Mouse (Mus musculus) layer of hippocampus, adult 9-10 months (tissue): ENCODE results near the gene Astn2.

Source experiments
- DNase-seq: peaks from one replicate; pipeline ENCODE4 v3.0.0; 2022; ENCODE audit warnings: low spot score

Astn2 gene

DNA sequence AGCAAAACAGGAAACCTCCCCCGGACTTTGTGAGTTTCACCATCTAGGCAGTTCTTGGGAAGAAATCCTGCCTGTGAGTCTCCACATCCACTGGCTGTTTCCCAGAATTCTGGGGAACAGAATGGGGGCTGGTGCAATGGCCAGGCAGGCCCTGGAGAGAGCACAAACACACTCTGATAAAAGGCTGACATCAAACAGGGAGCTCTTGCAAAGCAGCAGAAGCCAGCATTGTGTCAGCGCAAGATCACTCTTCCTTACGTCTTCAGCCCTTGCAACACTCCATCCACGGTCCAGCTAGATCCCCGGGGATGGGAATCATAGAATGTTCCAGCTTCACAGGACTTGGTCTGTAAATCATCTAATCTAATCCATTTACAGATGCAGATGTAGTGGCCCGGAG, 855.9 kb downstream of the Astn2 start:
- no peak for DNase-seq

DNA sequence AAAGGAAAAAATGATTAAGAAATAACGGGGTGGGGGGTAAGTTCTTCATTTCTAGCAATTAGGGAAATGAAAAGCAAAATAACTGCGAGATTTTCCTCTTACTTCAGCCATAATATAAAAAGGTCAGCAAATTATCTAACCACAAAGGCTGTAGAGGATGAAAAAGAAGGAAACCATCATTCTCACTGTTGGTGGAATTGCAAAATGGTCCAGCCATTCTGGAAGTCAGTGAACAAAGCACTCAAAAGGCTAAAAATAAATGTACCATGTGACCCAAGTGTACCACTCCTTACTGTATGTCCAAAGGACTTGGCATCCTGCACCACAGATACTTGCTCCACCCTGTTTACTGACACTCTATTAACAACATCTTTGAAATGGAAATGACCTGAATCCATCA, 858.8 kb downstream of the Astn2 start:
- DNase-seq = no peak

DNA sequence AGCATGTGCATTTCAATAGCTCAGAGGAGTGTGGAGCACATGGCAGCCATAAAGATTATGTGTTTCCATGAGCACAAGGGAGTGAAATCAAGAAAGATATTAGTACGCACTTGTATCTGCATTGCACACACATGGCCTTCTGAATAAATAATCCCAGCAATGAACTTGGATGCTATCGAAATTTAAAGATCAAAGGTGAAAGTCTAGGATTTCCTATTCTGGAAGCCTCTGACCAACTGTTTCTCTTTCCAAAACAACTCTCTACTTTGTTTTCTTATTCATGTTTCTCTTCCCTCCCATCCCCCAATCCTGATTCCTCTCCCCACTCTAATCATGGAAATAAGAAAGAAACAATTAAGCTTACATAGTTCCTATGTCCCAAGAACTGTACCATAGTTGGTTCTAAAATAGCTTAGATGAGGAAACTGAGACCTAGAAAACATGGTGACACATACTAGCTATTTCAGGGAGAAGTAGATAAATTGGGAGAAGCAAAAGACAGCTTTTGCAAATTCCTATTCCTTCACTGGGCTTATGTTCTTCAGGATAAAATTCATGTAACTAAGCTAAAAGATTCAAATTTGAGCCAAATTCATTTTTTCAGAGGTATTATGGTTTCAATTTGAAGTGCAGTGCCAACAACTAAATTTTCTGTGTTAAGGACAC, 872.2 kb downstream of the Astn2 start:
- no peak for DNase-seq

DNA sequence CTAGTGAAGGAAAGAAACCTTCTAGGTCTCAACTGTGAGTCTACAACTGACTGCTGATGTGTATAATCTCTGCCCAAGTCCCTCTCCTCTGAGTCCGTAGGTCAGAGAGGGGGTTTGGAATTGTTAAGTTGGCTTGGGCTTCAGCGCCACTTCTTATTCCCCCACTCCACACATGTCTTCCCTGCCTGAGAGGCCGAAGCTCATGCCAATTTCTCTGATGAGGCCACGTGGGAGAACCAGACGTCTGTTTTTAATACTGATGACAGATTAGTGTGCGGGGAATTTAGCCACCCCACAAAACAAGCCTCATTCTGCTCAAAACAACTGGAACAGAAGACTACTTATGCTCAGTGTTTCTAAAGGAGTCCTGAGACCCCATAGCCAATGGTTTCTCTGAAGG, 872.8 kb downstream of the Astn2 start:
- no peak for DNase-seq

- DNase-seq = no peak
These were observed 873.5 kb downstream of the Astn2 start for GRCm38 (mm10) chr4:65530901-65531300.

GRCm38 (mm10) chr4:65508101-65508500, 896.3 kb downstream of the Astn2 start:
- no peak for DNase-seq

DNA sequence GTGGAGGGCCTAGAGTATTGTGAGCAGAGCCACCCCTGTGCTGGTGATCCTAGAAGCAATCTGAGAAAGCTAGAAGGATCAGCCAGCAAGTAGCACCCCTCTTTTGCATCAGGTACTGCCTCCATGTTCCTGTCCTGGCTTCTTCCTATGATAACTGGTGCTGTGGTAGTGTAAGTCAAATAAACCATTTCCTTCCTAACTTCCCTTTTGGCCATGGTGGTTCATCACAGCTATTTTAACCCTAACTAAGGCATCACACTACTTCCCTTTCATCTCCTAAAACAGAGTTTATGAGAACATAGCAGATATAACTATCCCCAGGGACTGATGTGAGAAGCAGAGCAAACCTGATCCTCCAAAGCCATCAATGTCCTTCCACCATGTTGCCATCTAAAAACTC, 897.5 kb downstream of the Astn2 start:
- no peak for DNase-seq

DNA sequence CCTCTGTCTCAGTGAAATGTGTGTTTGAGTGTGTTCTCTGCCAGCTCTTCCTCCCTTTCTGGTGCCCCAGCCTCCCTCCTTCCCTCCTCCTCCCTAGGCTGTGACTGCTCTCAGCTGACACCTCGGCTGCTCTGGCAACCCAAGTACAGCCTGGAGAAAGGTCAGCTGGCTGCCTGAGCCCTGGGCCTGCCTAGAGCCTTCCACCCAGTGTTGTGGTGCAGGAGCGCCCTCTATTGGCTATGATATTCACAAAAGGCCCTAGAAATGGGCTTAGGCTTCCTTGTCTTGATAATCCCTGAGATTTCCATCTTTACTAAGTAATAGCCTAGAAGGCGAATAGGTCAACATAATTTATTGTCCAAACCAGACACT, 908.0 kb downstream of the Astn2 start:
- DNase-seq = peak; percentile 79

DNA sequence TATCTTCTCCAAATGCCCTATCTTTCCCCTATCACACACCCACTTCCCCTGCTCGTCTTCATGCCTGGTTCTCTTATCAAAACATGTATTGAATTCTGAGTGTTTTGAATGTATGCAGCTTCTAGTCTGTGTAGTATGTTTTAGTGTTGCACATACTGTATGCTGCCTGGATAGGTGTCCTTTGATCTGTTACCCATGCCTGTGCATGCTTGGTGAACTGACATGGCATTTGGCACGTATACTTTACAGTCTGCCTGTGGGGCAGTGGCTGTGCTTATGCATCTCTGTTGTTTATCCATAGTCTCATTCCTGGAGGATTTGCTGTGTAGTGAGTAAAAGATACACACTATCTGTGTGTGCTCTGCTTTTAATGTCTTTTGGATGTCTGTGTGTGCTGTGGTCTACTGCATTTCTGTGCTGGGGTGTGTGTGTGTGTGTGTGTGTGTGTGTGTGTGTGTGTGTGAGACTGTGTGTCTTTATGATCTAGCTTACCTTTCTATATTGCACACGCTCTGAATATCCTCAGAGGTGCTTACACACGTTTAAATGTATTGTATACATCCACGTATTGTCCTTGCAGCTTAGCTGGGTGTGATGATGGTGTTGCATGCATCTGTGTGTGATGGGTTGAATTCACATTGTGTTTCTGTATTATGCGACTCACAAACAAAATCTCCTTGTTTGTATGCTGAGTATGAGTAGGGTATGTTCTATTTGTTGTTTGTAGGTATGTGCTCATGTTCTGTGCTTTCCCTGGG, 908.5 kb downstream of the Astn2 start:
- no peak for DNase-seq

DNA sequence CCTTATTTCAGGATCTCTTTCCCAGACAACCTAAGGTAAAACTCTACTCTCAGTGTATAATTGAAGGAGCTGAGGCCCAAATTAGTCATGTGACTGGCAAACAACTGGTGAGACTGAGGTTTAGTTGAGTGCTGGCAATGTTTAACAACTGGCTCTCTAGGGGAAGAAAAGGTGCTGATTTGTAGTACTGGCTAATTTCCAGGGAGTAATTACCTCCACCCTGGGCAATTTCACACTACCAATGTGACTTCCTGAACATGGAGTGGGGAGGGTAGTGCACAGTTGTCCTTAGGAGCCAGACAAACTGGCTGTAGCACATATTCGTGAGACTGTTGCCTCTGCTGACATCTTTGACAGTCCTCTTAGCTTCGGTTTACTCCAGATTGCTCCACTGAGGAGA, 912.9 kb downstream of the Astn2 start:
- DNase-seq = no peak

GRCm38 (mm10) chr4:65489711-65490110, 914.7 kb downstream of the Astn2 start:
- no peak for DNase-seq

DNA sequence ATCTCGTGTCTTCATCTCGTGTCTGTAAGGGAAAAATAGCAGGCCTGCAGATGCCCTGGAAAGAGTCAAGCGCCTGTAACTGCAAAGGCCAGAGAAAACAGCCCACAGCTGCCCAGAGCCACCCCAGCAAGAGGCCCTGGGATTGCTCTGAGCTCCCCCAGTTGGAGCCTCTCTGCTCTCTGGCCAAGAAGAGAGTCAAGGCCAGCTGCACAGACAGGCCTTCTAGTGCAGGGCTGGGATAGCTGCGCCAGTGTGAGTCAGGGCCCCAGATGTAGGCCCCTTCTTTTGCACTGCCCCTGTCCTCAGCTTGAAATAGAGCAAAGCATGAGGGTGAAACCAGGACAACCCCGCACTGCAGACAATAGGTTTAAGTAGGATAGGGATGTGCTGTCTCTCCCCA, 922.8 kb downstream of the Astn2 start:
- no peak for DNase-seq

- DNase-seq = peak; percentile 8
These were observed 927.3 kb downstream of the Astn2 start for GRCm38 (mm10) chr4:65477106-65477505.

- DNase-seq = no peak
These were observed 928.4 kb downstream of the Astn2 start for GRCm38 (mm10) chr4:65475925-65476560.

DNA sequence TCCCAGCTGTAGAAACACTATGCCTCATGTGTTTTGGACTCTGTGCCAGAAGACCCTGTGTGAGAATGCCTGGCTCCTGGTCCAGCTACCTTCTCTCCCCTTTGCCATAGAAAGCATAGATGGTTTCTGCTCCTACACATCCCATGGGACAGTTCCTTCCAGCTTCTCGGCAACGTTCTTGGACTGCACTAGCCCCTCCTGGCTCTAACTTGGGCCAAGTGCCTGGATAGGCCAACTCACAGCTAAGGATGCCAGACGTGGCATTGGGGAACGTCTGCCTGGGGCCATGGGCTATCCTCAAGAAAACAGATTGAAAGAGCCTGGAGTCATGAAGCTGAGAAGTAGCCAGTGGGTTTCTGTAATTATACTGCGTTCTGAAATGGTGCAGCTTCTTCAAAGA, 931.3 kb downstream of the Astn2 start:
- DNase-seq = no peak

GRCm38 (mm10) chr4:65449171-65449570, 955.2 kb downstream of the Astn2 start:
- DNase-seq = peak; percentile 24

GRCm38 (mm10) chr4:65441746-65442145, 962.7 kb downstream of the Astn2 start:
- DNase-seq = no peak

DNA sequence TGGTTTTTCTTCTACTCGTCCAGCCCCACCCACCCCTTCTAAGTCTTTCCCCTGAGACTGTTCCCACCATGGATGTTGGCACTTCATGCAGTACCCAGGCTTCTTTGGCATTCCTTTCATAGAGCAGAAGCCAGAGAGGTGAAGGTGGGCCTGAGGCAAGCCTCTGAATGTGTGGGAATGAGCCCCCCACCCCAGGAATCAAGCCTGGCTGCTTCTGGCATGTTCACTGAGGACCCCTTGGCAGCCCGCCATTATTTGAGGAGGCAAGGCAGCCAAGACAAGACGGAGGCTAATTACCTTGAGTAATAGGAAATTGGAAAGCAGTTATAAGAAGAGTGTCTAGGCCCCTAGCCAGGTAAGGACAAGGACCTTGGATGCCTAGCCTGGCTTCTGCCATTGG, 973.6 kb downstream of the Astn2 start:
- DNase-seq = no peak

GRCm38 (mm10) chr4:65427480-65427879, 976.9 kb downstream of the Astn2 start:
- DNase-seq = no peak

DNA sequence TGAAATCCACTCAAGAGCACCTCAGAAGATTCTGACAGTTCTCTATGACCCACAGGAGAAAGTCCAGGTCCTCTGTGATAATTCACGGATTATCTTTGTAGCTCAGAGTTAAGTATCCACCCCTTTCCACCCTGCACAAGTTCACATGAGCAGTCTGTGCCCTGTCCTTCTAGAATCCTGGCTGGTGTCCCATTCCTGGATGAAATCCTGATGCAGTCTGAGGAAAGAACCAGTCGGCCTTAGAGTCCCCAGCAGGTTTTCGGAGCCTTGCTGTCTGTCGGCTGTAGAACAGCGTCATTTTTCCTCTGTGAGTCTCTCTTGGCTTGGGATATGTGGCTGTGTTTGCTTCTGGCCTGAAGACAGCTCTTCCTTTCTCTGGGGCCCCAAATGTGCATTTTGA, 978.0 kb downstream of the Astn2 start:
- no peak for DNase-seq

DNA sequence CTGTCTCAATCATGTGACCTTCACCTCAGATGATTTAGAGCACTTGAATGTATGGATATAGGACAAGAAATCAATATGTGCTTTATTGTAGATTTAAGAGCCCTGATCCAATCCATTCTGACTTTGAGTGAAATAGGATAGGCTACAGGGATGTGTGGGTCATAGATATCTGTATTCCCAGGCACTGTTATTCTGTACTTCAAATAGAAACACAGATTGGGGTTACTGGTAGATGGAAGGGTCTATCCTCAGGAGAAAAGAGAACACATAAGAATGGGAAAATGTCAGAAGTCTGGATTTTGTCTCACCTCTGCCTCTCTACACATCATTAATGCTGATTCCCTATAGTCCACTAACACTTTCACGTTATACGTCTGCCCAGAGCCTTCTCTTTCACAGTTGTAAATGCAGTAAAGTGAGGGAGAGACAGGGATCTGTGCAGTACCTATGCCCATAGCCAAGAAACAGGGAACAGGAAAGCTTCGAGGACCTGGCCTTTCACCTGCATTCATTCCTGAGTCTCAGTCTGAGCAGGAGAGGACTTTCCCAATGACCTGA, 981.3 kb downstream of the Astn2 start:
- no peak for DNase-seq

- no peak for DNase-seq
These were observed 983.1 kb downstream of the Astn2 start for GRCm38 (mm10) chr4:65421272-65421671.

GRCm38 (mm10) chr4:65420511-65420931, 983.9 kb downstream of the Astn2 start:
- no peak for DNase-seq
